Mouse (Mus musculus) midbrain, embryonic 14.5 days (tissue): ENCODE data around the gene 1700088E04Rik. TPM values are rescaled to one million over a fixed set of nuclear protein-coding genes. Genes with fewer than 3 reads are reported as not detected.

ENCODE experiments used
- ATAC-seq: fragments of 200-750 bp; cut with Nextera tagmentation; 2 replicates; pipeline ENCODE4 v1.8.0; 2017; ENCODE audit warnings: moderate number of reproducible peaks, moderate library complexity; ENCODE audit not compliant: low FRiP score, low TSS enrichment
- DNase-seq: peaks from one replicate; pipeline ENCODE4 v3.0.0-alpha.2; 2015
- H3K27ac ChIP-seq: fragments of 300-500 bp; sonication (generic); replicated peaks from 2 replicates; pipeline ENCODE4 v1.5.1; 2014; ENCODE audit warnings: mild to moderate bottlenecking, low read depth, low read length, moderate library complexity
- H3K27me3 ChIP-seq: fragments of 300-500 bp; sonication (generic); 2 replicates; pipeline ENCODE4 v1.6.1; 2014; ENCODE audit warnings: low read length, control low read depth, mixed read lengths; ENCODE audit not compliant: control insufficient read depth, insufficient read depth
- H3K36me3 ChIP-seq: fragments of 300-500 bp; sonication (generic); 2 replicates; pipeline ENCODE4 v1.6.1; 2014; ENCODE audit warnings: low read length, control low read depth; ENCODE audit not compliant: control insufficient read depth, insufficient read depth
- H3K4me1 ChIP-seq: fragments of 300-500 bp; sonication (generic); 2 replicates; pipeline ENCODE4 v1.6.1; 2014; ENCODE audit warnings: mild to moderate bottlenecking, antibody characterized with exemption, low read length, control low read depth; ENCODE audit not compliant: control insufficient read depth, insufficient read depth
- H3K4me2 ChIP-seq: fragments of 300-500 bp; sonication (generic); 2 replicates; pipeline ENCODE4 v1.6.1; 2014; ENCODE audit warnings: mild to moderate bottlenecking, low read length, moderate library complexity
- H3K4me3 ChIP-seq: fragments of 300-500 bp; sonication (generic); replicated peaks from 2 replicates; pipeline ENCODE4 v1.5.1; 2014; ENCODE audit warnings: low read depth, low read length
- H3K9ac ChIP-seq: fragments of 300-500 bp; sonication (generic); replicated peaks from 2 replicates; pipeline ENCODE4 v1.6.1; 2014; ENCODE audit warnings: mild to moderate bottlenecking, low read length, moderate library complexity
- H3K9me3 ChIP-seq: fragments of 300-500 bp; sonication (generic); 2 replicates; pipeline ENCODE4 v1.6.1; 2016; ENCODE audit warnings: low read length, control low read depth, mixed read lengths; ENCODE audit not compliant: control insufficient read depth
- WGBS: fragments of 180-500 bp; shearing (Covaris S2); extraction: QIAGEN DNeasy Blood & Tissue Kit; methylation state at CpG from one replicate; pipeline ENCODE4 v1.1.7; 2014; 5-methylcytosine and 5-hydroxymethylcytosine counted together
- polyA plus RNA-seq: library from polyadenylated mRNA; unstranded; fragments of >200 nt; fragmentation: Nextera tagmentation; extraction: Ambion mirVana; gene quantifications from 2 replicates; pipeline ENCODE4 v1.2.1, GENCODE M21; 2014

1700088E04Rik gene
- polyA plus RNA-seq, 1 experiment from 2014 or later = 14.0 TPM

GRCm38 (mm10) chr15:79127101-79127500 lies 14.0 kb downstream of the 1700088E04Rik start:
- Histone ChIP-seq H3K9me3 (no peaks in the 10 kb centered on the region), H3K4me2 (no peak overlapping the region), H3K4me3 (no peak overlapping the region), H3K27ac (no peak overlapping the region), H3K36me3 (peaks cover 89% of the 10 kb centered on the region), H3K27me3 (no peaks in the 10 kb centered on the region), H3K9ac (no peak overlapping the region), H3K4me1 (no peaks in the 10 kb centered on the region)
- ATAC-seq = no peak
- 94% methylated on average over 12 of the region's 12 CpGs for WGBS
- no peak for DNase-seq

- Histone ChIP-seq H3K36me3 (peaks cover 89% of the 10 kb centered on the region), H3K27ac (no peak overlapping the region), H3K4me3 (no peak overlapping the region), H3K27me3 (no peaks in the 10 kb centered on the region), H3K4me1 (no peaks in the 10 kb centered on the region), H3K9ac (no peak overlapping the region), H3K9me3 (no peaks in the 10 kb centered on the region), H3K4me2 (no peak overlapping the region)
- DNase-seq = peak; percentile 64
- WGBS = 84% methylated on average over 13 of the region's 13 CpGs
- no peak for ATAC-seq
Observed at GRCm38 (mm10) chr15:79126217-79126932, 14.7 kb downstream of the 1700088E04Rik start.

GRCm38 (mm10) chr15:79124331-79124875 lies 16.6 kb downstream of the 1700088E04Rik start:
- Histone ChIP-seq H3K9ac (no peak overlapping the region), H3K36me3 (peaks cover 79% of the 10 kb centered on the region), H3K4me3 (no peak overlapping the region), H3K27me3 (no peaks in the 10 kb centered on the region), H3K9me3 (no peaks in the 10 kb centered on the region), H3K4me1 (no peaks in the 10 kb centered on the region), H3K4me2 (no peak overlapping the region), H3K27ac (no peak overlapping the region)
- no peak for ATAC-seq
- no peak for DNase-seq
- 82% methylated on average over 10 of the region's 10 CpGs for WGBS

- no peak overlapping the region for H3K4me2 ChIP-seq
- H3K27me3 ChIP-seq = no peaks in the 10 kb centered on the region
- H3K27ac ChIP-seq = no peak overlapping the region
- ATAC-seq (no peak), DNase-seq (no peak)
- no peak overlapping the region for H3K9ac ChIP-seq
- H3K36me3 ChIP-seq = peaks cover 80% of the 10 kb centered on the region
- no peak overlapping the region for H3K4me3 ChIP-seq
- no peaks in the 10 kb centered on the region for H3K9me3 ChIP-seq
- no peaks in the 10 kb centered on the region for H3K4me1 ChIP-seq
- 91% methylated on average over 6 of the region's 6 CpGs for WGBS
Observed at GRCm38 (mm10) chr15:79123751-79124150, 17.3 kb downstream of the 1700088E04Rik start.

- no peak for DNase-seq
- peaks cover 72% of the 10 kb centered on the region for H3K36me3 ChIP-seq
- no peak overlapping the region for H3K4me3 ChIP-seq
Observed at GRCm38 (mm10) chr15:79122546-79122945, 18.5 kb downstream of the 1700088E04Rik start.

GRCm38 (mm10) chr15:79122119-79122518 lies 18.9 kb downstream of the 1700088E04Rik start:
- peaks cover 68% of the 10 kb centered on the region for H3K36me3 ChIP-seq
- 57% methylated on average over 4 of the region's 4 CpGs for WGBS

More at GRCm38 (mm10) chr15:79122546-79122945, 18.5 kb downstream of the 1700088E04Rik start:
- Histone ChIP-seq H3K4me1 (no peaks in the 10 kb centered on the region), H3K9ac (no peak overlapping the region), H3K9me3 (no peaks in the 10 kb centered on the region), H3K27ac (no peak overlapping the region), H3K27me3 (no peaks in the 10 kb centered on the region), H3K4me2 (no peak overlapping the region)
- ATAC-seq = no peak
- 82% methylated on average over 13 of the region's 13 CpGs for WGBS

GRCm38 (mm10) chr15:79119491-79119890 lies 21.6 kb downstream of the 1700088E04Rik start:
- Histone ChIP-seq H3K4me2 (no peak overlapping the region), H3K9ac (no peak overlapping the region), H3K27me3 (no peaks in the 10 kb centered on the region), H3K4me1 (no peaks in the 10 kb centered on the region), H3K9me3 (no peaks in the 10 kb centered on the region), H3K4me3 (no peak overlapping the region), H3K27ac (no peak overlapping the region), H3K36me3 (peaks cover 67% of the 10 kb centered on the region)
- DNase-seq = no peak
- no peak for ATAC-seq
- WGBS = 82% methylated on average over 9 of the region's 9 CpGs

More at GRCm38 (mm10) chr15:79122119-79122518, 18.9 kb downstream of the 1700088E04Rik start:
- Histone ChIP-seq H3K4me1 (no peaks in the 10 kb centered on the region), H3K27me3 (no peaks in the 10 kb centered on the region), H3K4me2 (no peak overlapping the region), H3K4me3 (no peak overlapping the region), H3K27ac (no peak overlapping the region), H3K9me3 (no peaks in the 10 kb centered on the region), H3K9ac (no peak overlapping the region)
- DNase-seq = no peak
- ATAC-seq = no peak

- Histone ChIP-seq H3K4me1 (peaks cover 9% of the 10 kb centered on the region), H3K4me2 (no peak overlapping the region), H3K27me3 (no peaks in the 10 kb centered on the region), H3K36me3 (peaks cover 31% of the 10 kb centered on the region), H3K9ac (no peak overlapping the region), H3K9me3 (no peaks in the 10 kb centered on the region), H3K4me3 (no peak overlapping the region), H3K27ac (no peak overlapping the region)
- ATAC-seq (no peak), DNase-seq (no peak)
- WGBS = 78% methylated on average over 5 of the region's 5 CpGs
Observed at GRCm38 (mm10) chr15:79115276-79115675, 25.8 kb downstream of the 1700088E04Rik start.

- Histone ChIP-seq H3K9me3 (no peaks in the 10 kb centered on the region), H3K4me2 (no peak overlapping the region), H3K4me3 (no peak overlapping the region), H3K27me3 (no peaks in the 10 kb centered on the region), H3K27ac (no peak overlapping the region), H3K9ac (no peak overlapping the region), H3K36me3 (peaks cover 20% of the 10 kb centered on the region), H3K4me1 (peaks cover 25% of the 10 kb centered on the region)
- ATAC-seq (no peak), DNase-seq (peak; percentile 27)
- 86% methylated on average over 4 of the region's 4 CpGs for WGBS
Observed at GRCm38 (mm10) chr15:79111774-79112173, 29.3 kb downstream of the 1700088E04Rik start.
